Mouse (Mus musculus): ENCODE results near the gene Rab2b. TPM values are rescaled to one million over a fixed set of nuclear protein-coding genes. Genes with fewer than 3 reads are reported as not detected.

Rab2b gene
- total RNA-seq, 2 experiments from 2014 or later = 4.2 to 5.2 TPM

DNA sequence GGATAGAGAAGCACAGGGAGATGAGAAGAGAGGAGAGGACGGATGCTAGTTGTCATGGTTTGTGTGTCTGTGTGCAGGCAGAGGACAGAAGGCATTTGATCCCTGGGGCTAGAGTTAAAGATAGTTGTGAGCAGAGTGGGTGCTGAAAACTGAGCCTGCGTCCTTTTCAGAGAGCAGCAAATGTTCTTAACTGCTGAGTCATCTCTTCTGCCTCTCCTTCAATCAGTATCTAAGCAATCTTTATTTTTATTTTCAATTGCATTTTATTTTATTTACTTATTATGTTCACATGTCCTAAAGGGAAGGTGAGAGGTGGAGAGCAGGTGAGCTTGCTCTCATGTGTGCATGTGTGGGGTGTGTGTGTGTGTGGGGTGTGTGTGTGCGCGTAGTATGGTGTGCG, 4.3 kb upstream of the Rab2b start:
- intact Hi-C loops (cut with DNase I) = no loop called here
- no peak for DNase-seq (ENCODE audit: low spot score)

GRCm38 (mm10) chr14:52279747-52280120, 389 bp upstream of the Rab2b start:
- intact Hi-C loops (cut with DNase I) = loop anchor here (2.0 kb wide), 1 partner anchor 23 kb away; the partner anchor contains the start of gene Chd8
- DNase-seq (ENCODE audit: low spot score) = no peak

DNA sequence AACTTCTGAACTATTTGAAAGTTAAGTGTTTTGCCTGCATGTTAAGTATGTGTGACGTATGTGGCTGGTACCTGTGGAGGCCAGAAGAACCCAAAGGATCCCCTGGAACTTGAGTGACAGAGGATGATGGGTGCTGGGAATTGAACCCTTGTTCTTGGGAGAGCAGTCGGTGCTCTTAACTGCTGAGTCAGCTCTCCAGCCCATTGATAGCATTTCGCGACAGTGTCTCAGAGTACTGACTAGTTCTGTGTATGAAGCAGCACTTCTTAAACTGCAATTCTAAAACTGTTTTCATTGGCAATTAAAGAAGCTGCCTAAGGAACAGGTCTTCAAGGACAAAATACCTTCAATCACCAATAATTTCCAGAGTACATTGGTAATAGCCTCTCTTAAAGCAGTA, 2.1 kb downstream of the Rab2b start:
- intact Hi-C loops (cut with DNase I) = no loop called here

DNA sequence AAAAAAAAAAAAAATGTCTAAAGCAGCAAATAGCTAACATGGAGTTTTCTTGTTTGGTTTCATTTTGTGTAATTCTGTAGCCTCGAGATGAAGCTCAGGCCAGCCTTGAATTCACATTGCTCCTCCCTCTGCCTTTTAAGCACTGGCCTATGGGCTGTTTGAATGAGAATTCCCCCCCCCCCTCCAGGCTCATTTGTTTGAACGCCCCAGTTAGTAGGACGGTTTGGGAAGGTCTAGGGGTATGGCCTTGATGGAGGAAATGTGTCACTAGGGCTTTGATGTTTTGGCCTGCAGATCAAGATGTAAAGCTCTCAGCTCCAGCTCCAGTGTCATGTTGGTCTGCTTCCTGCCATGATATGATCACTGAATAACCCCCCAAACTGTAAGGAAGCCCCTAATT, 6.6 kb downstream of the Rab2b start:
- intact Hi-C loops (cut with DNase I) = no loop called here

More for the DNA sequence above, 2.1 kb downstream of the Rab2b start:
- no peak for DNase-seq (ENCODE audit: low spot score)

DNA sequence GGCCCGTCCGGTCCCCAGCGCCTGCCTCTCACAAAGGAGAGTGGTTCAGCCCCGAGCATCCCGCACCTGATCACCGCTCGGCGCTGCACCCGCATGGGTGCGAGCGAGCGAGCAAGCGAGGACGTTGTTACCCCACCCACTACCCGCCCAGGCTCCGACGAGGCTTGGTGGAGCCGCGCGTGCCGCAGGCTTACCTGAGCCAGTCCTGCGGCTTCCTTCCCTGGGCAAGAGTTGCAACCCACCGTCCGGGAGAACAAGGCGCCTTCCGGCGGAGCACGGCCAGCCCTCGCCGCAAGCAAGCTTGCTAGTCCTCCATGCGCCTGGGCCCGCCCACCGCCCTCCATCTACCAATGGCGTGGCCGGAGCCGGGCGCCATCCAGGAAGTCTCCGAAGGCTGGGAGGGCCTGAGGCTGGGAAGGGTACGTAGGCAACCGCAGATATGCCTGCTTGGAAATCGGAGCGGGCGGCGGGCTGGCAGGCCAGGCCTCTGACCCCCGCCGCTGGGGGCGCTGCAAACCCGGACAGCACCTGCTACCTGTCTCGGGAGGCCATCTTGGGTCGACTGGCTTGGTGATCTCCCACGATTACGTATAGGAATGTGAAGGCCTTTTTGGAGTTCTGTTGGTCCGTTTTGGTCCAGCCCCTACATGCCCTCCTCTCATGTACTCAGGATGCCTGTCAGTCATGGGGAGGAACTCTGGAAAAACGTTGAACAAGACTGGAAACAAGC, 21.7 kb downstream of the Rab2b start, which contains the start of gene Chd8:
TSS of gene Chd8 (minus strand) at position 297 of the 730 bp plus-strand sequence.
- peak; percentile 97 for DNase-seq (ENCODE audit: low spot score)
- intact Hi-C loops (cut with DNase I) = loop anchor here (1.0 to 2.0 kb wide), 2 partner anchors 13 to 21 kb away; partner anchors contain the start of genes Rab2b and Tox4

More for the DNA sequence above, 6.6 kb downstream of the Rab2b start:
- no peak for DNase-seq (ENCODE audit: low spot score)

- intact Hi-C loops (cut with DNase I) = loop anchor here (1.0 to 2.0 kb wide), 2 partner anchors 12 to 22 kb away; partner anchors contain the start of genes Rab2b and Tox4
- no peak for DNase-seq (ENCODE audit: low spot score)
Measured at GRCm38 (mm10) chr14:52256311-52257175, 22.8 kb downstream of the Rab2b start.

DNA sequence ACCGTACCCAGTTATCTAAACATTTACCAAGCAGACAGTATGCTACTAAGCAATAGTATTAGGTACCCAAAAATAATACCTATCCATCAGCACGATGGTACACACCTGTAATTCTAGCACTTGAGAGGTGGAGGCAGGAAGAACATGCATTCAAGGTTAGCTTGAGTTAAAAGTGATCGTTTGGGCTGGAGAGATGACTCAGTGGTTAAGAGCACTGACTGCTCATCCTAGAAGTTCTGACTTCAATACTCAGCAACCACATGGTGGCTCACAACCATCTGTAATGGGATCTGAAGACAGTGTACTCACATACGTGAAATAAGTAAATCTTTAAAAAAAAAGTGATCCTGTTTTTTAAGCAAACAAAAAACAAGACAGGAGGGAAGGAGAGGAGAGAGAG, 33.2 kb downstream of the Rab2b start:
- intact Hi-C loops (cut with DNase I) = no loop called here

DNA sequence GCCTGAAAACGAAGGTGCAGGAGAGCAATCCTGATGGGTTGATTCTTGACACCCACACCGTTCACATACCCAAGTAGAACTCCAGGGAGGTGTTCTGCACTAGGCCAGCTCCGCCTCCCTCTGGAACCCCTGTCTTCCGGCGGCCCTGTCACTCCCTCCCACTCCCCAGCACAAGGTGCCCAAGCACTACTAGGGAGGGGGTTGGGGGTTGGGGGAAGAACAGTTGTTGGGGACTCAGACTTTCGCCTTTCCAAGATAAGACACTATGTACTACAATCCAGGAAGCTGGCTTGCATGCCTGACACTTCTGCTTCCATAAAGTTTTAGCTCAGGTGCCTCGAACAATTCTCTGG, 34.7 kb downstream of the Rab2b start:
- no peak for DNase-seq (ENCODE audit: low spot score)
- intact Hi-C loops (cut with DNase I) = loop anchor here (1.0 kb wide), 1 partner anchor 13 kb away; the partner anchor contains the start of gene Chd8

More for the DNA sequence above, 33.2 kb downstream of the Rab2b start:
- no peak for DNase-seq (ENCODE audit: low spot score)

DNA sequence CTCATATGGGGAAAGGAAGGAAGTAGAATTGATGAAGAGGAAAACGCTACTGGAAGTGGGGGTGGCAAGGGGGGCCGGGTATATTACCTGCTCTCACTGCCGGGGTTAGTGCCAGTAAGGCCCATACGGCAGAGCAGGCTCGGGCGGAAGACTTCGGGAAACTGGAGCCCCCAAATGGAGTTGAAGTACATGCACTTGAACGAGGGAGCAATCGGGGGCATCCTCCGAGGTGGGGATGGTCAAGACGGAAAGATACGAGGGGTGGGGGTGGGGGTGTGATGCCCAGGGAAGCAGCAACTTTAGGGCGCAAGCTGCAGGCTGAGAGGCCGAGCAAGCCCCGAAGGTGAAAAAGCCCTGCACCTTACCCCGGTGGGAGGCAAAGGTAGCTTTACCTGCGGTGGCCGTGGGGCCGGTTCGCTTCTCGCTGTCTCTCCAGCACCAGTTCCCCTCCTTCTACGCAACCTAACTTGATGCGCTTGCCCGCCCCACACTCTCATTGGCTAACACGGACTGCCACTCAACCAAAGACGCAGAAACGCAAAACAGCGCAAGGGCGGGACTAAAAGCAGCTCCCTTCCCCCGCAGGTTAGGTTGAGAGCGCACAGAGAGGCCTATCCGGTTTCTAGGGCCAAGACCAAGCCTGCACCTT, 35.2 kb downstream of the Rab2b start:
- DNase-seq (ENCODE audit: low spot score) = peak; percentile 97
- intact Hi-C loops (cut with DNase I) = loop anchor here (1.0 kb wide), 1 partner anchor 13 kb away; the partner anchor contains the start of gene Chd8

DNA sequence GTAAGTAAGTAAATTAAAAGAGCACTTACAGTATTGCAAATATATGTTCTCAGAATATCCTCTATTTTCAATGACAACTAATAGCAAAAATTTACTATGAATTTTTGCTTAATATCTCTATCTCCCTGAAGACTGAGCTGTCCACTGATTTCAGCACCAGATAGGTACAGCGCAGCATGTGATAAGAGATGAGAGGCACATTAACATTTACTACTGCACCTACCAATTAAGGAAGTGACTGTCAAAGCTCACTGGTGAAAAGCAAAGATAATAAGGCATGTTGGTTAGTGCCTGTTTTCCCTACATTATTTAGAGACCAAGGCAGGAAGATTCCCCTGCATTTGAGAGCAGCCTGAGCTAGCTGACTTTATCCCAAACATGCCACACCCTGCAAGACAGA, 43.1 kb downstream of the Rab2b start:
- DNase-seq (ENCODE audit: low spot score) = no peak
- intact Hi-C loops (cut with DNase I) = no loop called here

DNA sequence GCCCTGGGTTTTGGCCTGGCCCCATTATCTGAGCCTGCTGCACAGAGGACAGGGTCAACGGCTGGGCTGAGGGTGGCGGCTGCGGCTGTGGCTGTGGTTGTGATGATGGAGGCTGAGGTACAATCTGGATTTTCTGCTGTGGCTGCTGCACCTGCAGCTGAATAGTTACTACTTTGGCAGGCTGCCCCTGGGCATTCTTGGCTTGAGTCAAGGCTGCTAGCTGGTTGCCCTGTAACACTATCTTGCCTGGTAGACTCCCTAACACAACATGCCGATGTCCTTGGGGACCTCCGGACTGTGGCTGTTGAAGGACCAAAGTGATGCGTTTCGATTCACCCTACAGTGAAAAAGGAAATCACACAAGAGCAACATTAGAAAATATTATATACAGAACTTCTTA, 44.2 kb downstream of the Rab2b start:
- no peak for DNase-seq (ENCODE audit: low spot score)
- intact Hi-C loops (cut with DNase I) = no loop called here

DNA sequence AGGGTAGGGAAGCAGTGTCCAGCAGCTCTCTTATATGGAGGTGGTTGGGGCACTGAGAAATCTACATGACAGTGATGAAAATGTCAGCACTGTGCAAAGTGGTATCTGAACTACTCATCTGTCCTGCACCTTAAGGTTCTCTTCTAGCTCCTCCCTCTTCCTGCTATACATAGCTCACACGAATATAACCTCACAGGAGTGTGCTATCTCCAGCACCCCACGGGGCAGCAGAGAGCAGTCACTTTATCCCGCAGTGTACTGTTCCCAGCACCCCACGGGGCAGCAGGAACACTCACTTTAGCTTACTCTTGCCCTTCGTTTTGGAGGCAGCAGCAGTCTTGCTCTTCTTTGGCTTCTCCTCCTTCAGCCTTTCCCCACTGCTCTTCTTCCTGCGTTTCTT, 47.1 kb downstream of the Rab2b start:
- DNase-seq (ENCODE audit: low spot score) = no peak
- intact Hi-C loops (cut with DNase I) = no loop called here

- DNase-seq (ENCODE audit: low spot score) = no peak
- intact Hi-C loops (cut with DNase I) = no loop called here
Measured at GRCm38 (mm10) chr14:52225972-52226371, 53.4 kb downstream of the Rab2b start.

DNA sequence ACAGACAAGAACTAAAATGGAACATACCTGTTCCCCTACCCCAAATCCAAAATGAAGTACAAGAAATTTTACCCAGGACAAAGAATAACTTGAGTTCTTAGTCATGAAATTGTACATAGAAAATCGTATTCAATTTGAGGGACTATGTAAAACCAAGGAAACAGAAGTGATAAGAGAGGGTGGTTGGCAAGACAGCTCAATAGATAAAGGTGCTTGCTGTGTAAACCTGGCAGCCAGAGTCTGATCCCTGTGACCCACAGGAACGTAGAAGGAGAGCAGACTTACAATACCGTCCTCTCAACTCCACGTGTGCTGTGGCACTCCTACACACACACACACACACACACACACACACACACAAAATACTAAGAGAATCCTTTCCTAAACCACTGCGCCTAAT, 62.1 kb downstream of the Rab2b start:
- no peak for DNase-seq (ENCODE audit: low spot score)
- intact Hi-C loops (cut with DNase I) = no loop called here

Other genes with a start within 250 kb of the Rab2b start
- not detected for gene Olfr221, start 237.1 kb downstream of the Rab2b start, total RNA-seq (2021)
- gene Hnrnpc, start 175.5 kb downstream of the Rab2b start, total RNA-seq (2021) = 100 to 1,000 TPM; 132 to 147 TPM
- not detected for gene Rpgrip1, start 168.8 kb downstream of the Rab2b start, total RNA-seq (2021)
- gene Supt16, start 82.1 kb downstream of the Rab2b start, total RNA-seq (2021) = 10 to 100 TPM; 22.1 to 23.3 TPM
- gene Chd8, start 21.8 kb downstream of the Rab2b start, total RNA-seq (2021) = 10 to 100 TPM; 34.6 to 44.8 TPM
- 10 to 100 TPM; 33.0 to 37.6 TPM for gene Tox4, start 399 bp downstream of the Rab2b start, total RNA-seq (2021)
- gene Mettl3, start 25.6 kb upstream of the Rab2b start, total RNA-seq (2021) = 10 to 100 TPM; 14.3 to 17.8 TPM
- 1 to 10 TPM; 1.4 to 1.8 TPM for gene Sall2, start 49.2 kb upstream of the Rab2b start, total RNA-seq (2021)
- not detected for gene Olfr1513, start 76.9 kb upstream of the Rab2b start, total RNA-seq (2021)
- not detected for gene Olfr1512, start 99.6 kb upstream of the Rab2b start, total RNA-seq (2021)
- not detected for gene Olfr1511, start 117.8 kb upstream of the Rab2b start, total RNA-seq (2021)
- gene Olfr1510, start 134.8 kb upstream of the Rab2b start, total RNA-seq (2021) = not detected
- not detected for gene Olfr1509, start 163.4 kb upstream of the Rab2b start, total RNA-seq (2021)
- gene Olfr1508, start 187.9 kb upstream of the Rab2b start, total RNA-seq (2021) = not detected
- not detected for gene Olfr1507, start 216.2 kb upstream of the Rab2b start, total RNA-seq (2021)